Comparison of ENCODE assay signal across 19 mouse cellular contexts in genomic region chr14:33526621-33527020, GRCm38 (mm10). TPM values are rescaled to one million over a fixed set of nuclear protein-coding genes. Genes with fewer than 3 reads are reported as not detected.
DNase-seq lines count a peak whose midpoint lies in the region; ATAC-seq and TF ChIP-seq lines count a peak whose summit lies in the region.
"Had no signal": no experiment of that assay in that cellular context is flagged by ENCODE, and none has a peak within 500 bp of the region (broad histone marks: within the 10 kb centered on the region; RNA-seq: fewer than 3 reads in every experiment).

No protein-coding gene starts in this region.

- no peaks in the 10 kb centered on the region for H3K9me3 ChIP-seq in lung, embryonic 14.5 days (ENCODE audit: low read depth, low read length)
- no peaks in the 10 kb centered on the region for H3K9me3 ChIP-seq in limb, embryonic 10.5 days (replicated peaks)
- no peaks in the 10 kb centered on the region for H3K9me3 ChIP-seq in liver, postnatal 0 days (ENCODE audit: low read length)
- H3K9me3 ChIP-seq: heart, embryonic 10.5 days; hindbrain, embryonic 13.5 days; limb, embryonic 15.5 days; midbrain, embryonic 12.5 days; neural tube, embryonic 15.5 days had no signal

- no peak overlapping the region for H3K4me2 ChIP-seq in lung, embryonic 14.5 days
- no peak overlapping the region for H3K4me2 ChIP-seq in liver, postnatal 0 days (ENCODE audit: low read depth, low read length)
- H3K4me2 ChIP-seq: hindbrain, embryonic 13.5 days; limb, embryonic 15.5 days; midbrain, embryonic 12.5 days had no signal

- no peak for TF ChIP-seq EP300 in liver, postnatal 0 days (IDR thresholded peaks at IDR 0.05; ENCODE audit: low read depth)

- H3K4me3 ChIP-seq in lung, embryonic 14.5 days (ENCODE audit: low read depth, low read length): no peak overlapping the region
- no peak overlapping the region for H3K4me3 ChIP-seq in limb, embryonic 10.5 days
- no peak overlapping the region for H3K4me3 ChIP-seq in liver, postnatal 0 days (ENCODE audit: low read depth, low read length)
- H3K4me3 ChIP-seq: heart, embryonic 10.5 days; hindbrain, embryonic 13.5 days; limb, embryonic 15.5 days; midbrain, embryonic 12.5 days; neural tube, embryonic 15.5 days had no signal

- no peak for ATAC-seq in lung, embryonic 14.5 days (ENCODE audit: insufficient read depth)
- no peak for ATAC-seq in liver, postnatal 0 days
- ATAC-seq: intestine, postnatal 0 days; Patski had no signal

- peak; percentile 52 for DNase-seq in lung, embryonic 14.5 days
- no peak for DNase-seq in lung, postnatal 25 days (ENCODE audit: low spot score)
- DNase-seq in R1 (ENCODE audit: low read depth, low spot score): peak; percentile 60
- peak; percentile 34 for DNase-seq in limb, embryonic 10.5 days (ENCODE audit: low spot score)
- no peak for DNase-seq in urinary bladder, postnatal 10 days (ENCODE audit: low spot score)
- no peak for DNase-seq in liver, postnatal 0 days
- no peak for DNase-seq in cerebellum, postnatal 10 days
- DNase-seq: cerebellum, postnatal 14 days; gastrocnemius, postnatal 36 days; lung, adult 18-20 months; lung, postnatal 4 days; right cerebral cortex, postnatal 4 days had no signal

- no peaks in the 10 kb centered on the region for H3K36me3 ChIP-seq in lung, embryonic 14.5 days (ENCODE audit: insufficient read depth)
- no peaks in the 10 kb centered on the region for H3K36me3 ChIP-seq in limb, embryonic 10.5 days
- no peaks in the 10 kb centered on the region for H3K36me3 ChIP-seq in liver, postnatal 0 days (replicated peaks; ENCODE audit: insufficient read depth, low read length)
- H3K36me3 ChIP-seq: heart, embryonic 10.5 days; hindbrain, embryonic 13.5 days; limb, embryonic 15.5 days; midbrain, embryonic 12.5 days; neural tube, embryonic 15.5 days had no signal

- 58% methylated on average over 2 of the region's 2 CpGs for WGBS in lung, embryonic 14.5 days
- WGBS in limb, embryonic 10.5 days: 64% methylated on average over 2 of the region's 2 CpGs
- 50% methylated on average over 2 of the region's 2 CpGs for WGBS in liver, postnatal 0 days (ENCODE audit: insufficient replicate concordance)

- no peaks in the 10 kb centered on the region for H3K27me3 ChIP-seq in lung, embryonic 14.5 days (ENCODE audit: insufficient read depth, low read length)
- H3K27me3 ChIP-seq in limb, embryonic 10.5 days (ENCODE audit: low read depth, poor library complexity, severe bottlenecking): no peaks in the 10 kb centered on the region
- H3K27me3 ChIP-seq in liver, postnatal 0 days (ENCODE audit: insufficient read depth, low read length): no peaks in the 10 kb centered on the region
- H3K27me3 ChIP-seq: hindbrain, embryonic 13.5 days; limb, embryonic 15.5 days; midbrain, embryonic 12.5 days; neural tube, embryonic 15.5 days; Patski had no signal

- H3K9ac ChIP-seq in lung, embryonic 14.5 days: no peak overlapping the region
- no peak overlapping the region for H3K9ac ChIP-seq in liver, postnatal 0 days (replicated peaks)
- H3K9ac ChIP-seq: hindbrain, embryonic 13.5 days; limb, embryonic 15.5 days; midbrain, embryonic 12.5 days; neural tube, embryonic 15.5 days had no signal

- no peaks in the 10 kb centered on the region for H3K4me1 ChIP-seq in lung, embryonic 14.5 days (ENCODE audit: insufficient read depth)
- H3K4me1 ChIP-seq in limb, embryonic 10.5 days: no peaks in the 10 kb centered on the region
- H3K4me1 ChIP-seq in liver, postnatal 0 days (ENCODE audit: insufficient read depth): no peaks in the 10 kb centered on the region
- H3K4me1 ChIP-seq: heart, embryonic 10.5 days; limb, embryonic 15.5 days; midbrain, embryonic 12.5 days had no signal

- H3K27ac ChIP-seq in lung, embryonic 14.5 days (ENCODE audit: low read depth): no peak overlapping the region
- H3K27ac ChIP-seq in limb, embryonic 10.5 days: no peak overlapping the region
- no peak overlapping the region for H3K27ac ChIP-seq in liver, postnatal 0 days (ENCODE audit: low read depth)
- H3K27ac ChIP-seq: heart, embryonic 10.5 days; limb, embryonic 15.5 days; midbrain, embryonic 12.5 days had no signal

- no peak for TF ChIP-seq CTCF in lung, embryonic 14.5 days (IDR thresholded peaks at IDR 0.05; ENCODE audit: low read depth)
- TF ChIP-seq CTCF in liver, postnatal 0 days (IDR thresholded peaks at IDR 0.05; ENCODE audit: low read depth): no peak

RNA-seq across cellular contexts. Expression of gene Frmpd2, which starts 55.1 kb away (rescaled TPM):
- not detected in 2 replicates for polyA plus RNA-seq in lung, embryonic 14.5 days (2014; fragmentation: Nextera tagmentation; extraction: Ambion mirVana)
- 0.05 TPM in 1 of 2 replicates, not detected in the other for polyA plus RNA-seq in limb, embryonic 10.5 days (2016; fragmentation: Nextera tagmentation; extraction: Ambion mirVana)
- polyA plus RNA-seq in liver, postnatal 0 days (2015; fragmentation: Nextera tagmentation; extraction: Ambion mirVana): not detected in 2 replicates
- polyA plus RNA-seq: hindbrain, embryonic 13.5 days; intestine, postnatal 0 days; limb, embryonic 15.5 days; midbrain, embryonic 12.5 days; neural tube, embryonic 15.5 days had no signal

Comparison
In these comparisons a context has a peak if more than half of its experiments do, and no peak if none do; other contexts are left out.
1. DNase-seq: peak in lung, embryonic 14.5 days (single experiment), R1 (single experiment) and limb, embryonic 10.5 days (single experiment); none in lung, postnatal 25 days (single experiment), urinary bladder, postnatal 10 days (single experiment), liver, postnatal 0 days (single experiment) and cerebellum, postnatal 10 days (0 of 2).